Mouse (Mus musculus): ENCODE measurements at regions not wholly inside any gene's neighbourhood (a gene's known extent, or its start where the extent isn't known, plus 50 kb on each side); places are given as distances from the start of the nearest gene placed in this dataset.

- H3K4me1 ChIP-seq (ENCODE audit: control insufficient read depth, insufficient read depth, low read length), result no peaks in the 10 kb centered on the region
- H3K4me3 ChIP-seq (ENCODE audit: insufficient read depth, low read length), result peak overlapping the region; percentile 33
- H3K27ac ChIP-seq (ENCODE audit: insufficient read depth, low read length), result no peak overlapping the region
- no peak for TF ChIP-seq CTCF (IDR thresholded peaks at IDR 0.05; ENCODE audit: borderline replicate concordance, insufficient read depth, low read length)
- TF ChIP-seq POLR2A (IDR thresholded peaks at IDR 0.05; ENCODE audit: low read depth, low read length), result no peak
Observed at GRCm38 (mm10) chr9:117872387-117873081, 167.8 kb upstream of the Azi2 start.

GRCm38 (mm10) chr9:117872021-117872386 is 168.3 kb upstream of the Azi2 start:
- no peaks in the 10 kb centered on the region for H3K4me1 ChIP-seq (ENCODE audit: control insufficient read depth, insufficient read depth, low read length)
- peak overlapping the region; percentile 33 for H3K4me3 ChIP-seq (ENCODE audit: insufficient read depth, low read length)
- TF ChIP-seq POLR2A (IDR thresholded peaks at IDR 0.05; ENCODE audit: low read depth, low read length), result no peak
- H3K27ac ChIP-seq (ENCODE audit: insufficient read depth, low read length), result no peak overlapping the region

- no peaks in the 10 kb centered on the region for H3K4me1 ChIP-seq (ENCODE audit: control insufficient read depth, insufficient read depth, low read length)
- no peak overlapping the region for H3K27ac ChIP-seq (ENCODE audit: insufficient read depth, low read length)
- no peak for TF ChIP-seq POLR2A (IDR thresholded peaks at IDR 0.05; ENCODE audit: low read depth, low read length)
- TF ChIP-seq CTCF (IDR thresholded peaks at IDR 0.05; ENCODE audit: borderline replicate concordance, insufficient read depth, low read length), result no peak
- no peak overlapping the region for H3K4me3 ChIP-seq (ENCODE audit: insufficient read depth, low read length)
Observed at GRCm38 (mm10) chr9:117870616-117871015, 169.7 kb upstream of the Azi2 start.

GRCm38 (mm10) chr9:117863944-117864343 is 176.4 kb upstream of the Azi2 start:
- H3K27ac ChIP-seq (ENCODE audit: insufficient read depth, low read length), result no peak overlapping the region
- H3K4me3 ChIP-seq (ENCODE audit: insufficient read depth, low read length), result no peak overlapping the region
- no peaks in the 10 kb centered on the region for H3K4me1 ChIP-seq (ENCODE audit: control insufficient read depth, insufficient read depth, low read length)
- TF ChIP-seq POLR2A (IDR thresholded peaks at IDR 0.05; ENCODE audit: low read depth, low read length) (no peak), CTCF (IDR thresholded peaks at IDR 0.05; ENCODE audit: borderline replicate concordance, insufficient read depth, low read length) (no peak)

GRCm38 (mm10) chr9:117863318-117863717 is 177.0 kb upstream of the Azi2 start:
- TF ChIP-seq POLR2A (IDR thresholded peaks at IDR 0.05; ENCODE audit: low read depth, low read length) (no peak), CTCF (IDR thresholded peaks at IDR 0.05; ENCODE audit: borderline replicate concordance, insufficient read depth, low read length) (no peak)
- Histone ChIP-seq H3K27ac (ENCODE audit: insufficient read depth, low read length) (no peak overlapping the region), H3K4me3 (ENCODE audit: insufficient read depth, low read length) (no peak overlapping the region), H3K4me1 (ENCODE audit: control insufficient read depth, insufficient read depth, low read length) (no peaks in the 10 kb centered on the region)

- no peak for TF ChIP-seq CTCF (IDR thresholded peaks at IDR 0.05; ENCODE audit: borderline replicate concordance, insufficient read depth, low read length)
- no peak for TF ChIP-seq POLR2A (IDR thresholded peaks at IDR 0.05; ENCODE audit: low read depth, low read length)
- Histone ChIP-seq H3K27ac (ENCODE audit: insufficient read depth, low read length) (no peak overlapping the region), H3K4me3 (ENCODE audit: insufficient read depth, low read length) (no peak overlapping the region), H3K4me1 (ENCODE audit: control insufficient read depth, insufficient read depth, low read length) (no peaks in the 10 kb centered on the region)
Observed at GRCm38 (mm10) chr9:117859580-117860045, 180.7 kb upstream of the Azi2 start.

GRCm38 (mm10) chr9:117843531-117843930 is 196.8 kb upstream of the Azi2 start:
- H3K4me3 ChIP-seq (ENCODE audit: insufficient read depth, low read length), result no peak overlapping the region
- no peak overlapping the region for H3K27ac ChIP-seq (ENCODE audit: insufficient read depth, low read length)
- TF ChIP-seq POLR2A (IDR thresholded peaks at IDR 0.05; ENCODE audit: low read depth, low read length) (no peak), CTCF (IDR thresholded peaks at IDR 0.05; ENCODE audit: borderline replicate concordance, insufficient read depth, low read length) (no peak)
- H3K4me1 ChIP-seq (ENCODE audit: control insufficient read depth, insufficient read depth, low read length), result no peaks in the 10 kb centered on the region; the same call in 1 of the 2 replicates

GRCm38 (mm10) chr9:117836696-117837380 is 203.5 kb upstream of the Azi2 start:
- Histone ChIP-seq H3K27ac (ENCODE audit: insufficient read depth, low read length) (no peak overlapping the region), H3K4me1 (ENCODE audit: control insufficient read depth, insufficient read depth, low read length) (peaks cover 6% of the 10 kb centered on the region), H3K4me3 (ENCODE audit: insufficient read depth, low read length) (no peak overlapping the region)
- no peak for TF ChIP-seq CTCF (IDR thresholded peaks at IDR 0.05; ENCODE audit: borderline replicate concordance, insufficient read depth, low read length)
- no peak for TF ChIP-seq POLR2A (IDR thresholded peaks at IDR 0.05; ENCODE audit: low read depth, low read length)

GRCm38 (mm10) chr9:117833586-117833985 is 203.9 kb upstream of the Rbms3 start:
- Histone ChIP-seq H3K4me3 (ENCODE audit: insufficient read depth, low read length) (no peak overlapping the region), H3K4me1 (ENCODE audit: control insufficient read depth, insufficient read depth, low read length) (peaks cover 6% of the 10 kb centered on the region), H3K27ac (ENCODE audit: insufficient read depth, low read length) (peak overlapping the region; percentile 0; the same call in 1 of the 2 replicates)
- no peak for TF ChIP-seq POLR2A (IDR thresholded peaks at IDR 0.05; ENCODE audit: low read depth, low read length)
- TF ChIP-seq CTCF (IDR thresholded peaks at IDR 0.05; ENCODE audit: borderline replicate concordance, insufficient read depth, low read length), result no peak

GRCm38 (mm10) chr9:117814661-117815060 is 184.9 kb upstream of the Rbms3 start:
- TF ChIP-seq CTCF (IDR thresholded peaks at IDR 0.05; ENCODE audit: borderline replicate concordance, insufficient read depth, low read length), result no peak
- no peak overlapping the region for H3K4me3 ChIP-seq (ENCODE audit: insufficient read depth, low read length)
- H3K4me1 ChIP-seq (ENCODE audit: control insufficient read depth, insufficient read depth, low read length), result no peaks in the 10 kb centered on the region
- H3K27ac ChIP-seq (ENCODE audit: insufficient read depth, low read length), result no peak overlapping the region

All from embryonic fibroblast, embryonic 13.5 days (primary cell).